Mouse (Mus musculus): ENCODE results near the gene Gm10961. TPM values are rescaled to one million over a fixed set of nuclear protein-coding genes. Genes with fewer than 3 reads are reported as not detected.
"Not testable (repeated sequence)": the region's sequence is repeated elsewhere in the genome, so short reads cannot be mapped to it uniquely, and the experiment has no call there.

Gene Gm10961
- polyA plus RNA-seq, 1 experiment from 2014 or later, result not detected

- 88% methylated on average over 3 of the region's 3 CpGs for WGBS
- H3K36me3 ChIP-seq (replicated peaks; ENCODE audit: control insufficient read depth, insufficient read depth), result no peaks in the 10 kb centered on the region
- no peaks in the 10 kb centered on the region for H3K4me1 ChIP-seq (replicated peaks; ENCODE audit: control insufficient read depth, insufficient read depth, low read length)
- DNase-seq (ENCODE audit: low spot score), result no peak
- H3K9ac ChIP-seq, result no peak overlapping the region
- no peak overlapping the region for H3K27ac ChIP-seq
- H3K27me3 ChIP-seq (ENCODE audit: control insufficient read depth, insufficient read depth, low read length), result no peaks in the 10 kb centered on the region
- H3K9me3 ChIP-seq (ENCODE audit: control insufficient read depth, low read length), result no peaks in the 10 kb centered on the region
- H3K4me2 ChIP-seq (replicated peaks), result no peak overlapping the region
- ATAC-seq (ENCODE audit: low FRiP score), result no peak
- no peak overlapping the region for H3K4me3 ChIP-seq (replicated peaks; ENCODE audit: low read length)
Measured at GRCm38 (mm10) chr3:107646947-107647346, 15.8 kb downstream of the Gm10961 start.

- H3K27me3 ChIP-seq (ENCODE audit: control insufficient read depth, insufficient read depth, low read length); H3K27ac ChIP-seq; DNase-seq (ENCODE audit: low spot score); H3K9me3 ChIP-seq (ENCODE audit: control insufficient read depth, low read length); H3K4me2 ChIP-seq (replicated peaks); H3K4me3 ChIP-seq (replicated peaks; ENCODE audit: low read length); H3K4me1 ChIP-seq (replicated peaks; ENCODE audit: control insufficient read depth, insufficient read depth, low read length); H3K36me3 ChIP-seq (replicated peaks; ENCODE audit: control insufficient read depth, insufficient read depth); H3K9ac ChIP-seq; ATAC-seq (ENCODE audit: low FRiP score): not testable (repeated sequence)
- 83% methylated on average over 5 of the region's 5 CpGs for WGBS
Measured at GRCm38 (mm10) chr3:107650276-107650675, 19.2 kb downstream of the Gm10961 start.

- Histone ChIP-seq H3K27ac (no peak overlapping the region), H3K27me3 (ENCODE audit: control insufficient read depth, insufficient read depth, low read length) (no peaks in the 10 kb centered on the region), H3K4me2 (replicated peaks) (no peak overlapping the region), H3K9me3 (ENCODE audit: control insufficient read depth, low read length) (no peaks in the 10 kb centered on the region), H3K9ac (no peak overlapping the region), H3K4me1 (replicated peaks; ENCODE audit: control insufficient read depth, insufficient read depth, low read length) (no peaks in the 10 kb centered on the region), H3K4me3 (replicated peaks; ENCODE audit: low read length) (no peak overlapping the region), H3K36me3 (replicated peaks; ENCODE audit: control insufficient read depth, insufficient read depth) (peaks cover 10% of the 10 kb centered on the region; the same call in 1 of the 2 replicates)
- 98% methylated on average over 3 of the region's 3 CpGs for WGBS
- DNase-seq (ENCODE audit: low spot score), result no peak
- ATAC-seq (ENCODE audit: low FRiP score), result no peak
Measured at GRCm38 (mm10) chr3:107652968-107653367, 21.8 kb downstream of the Gm10961 start.

GRCm38 (mm10) chr3:107654861-107655260, 23.7 kb downstream of the Gm10961 start:
- no peaks in the 10 kb centered on the region for H3K4me1 ChIP-seq (replicated peaks; ENCODE audit: control insufficient read depth, insufficient read depth, low read length)
- peaks cover 23% of the 10 kb centered on the region for H3K36me3 ChIP-seq (replicated peaks; ENCODE audit: control insufficient read depth, insufficient read depth)
- H3K27me3 ChIP-seq (ENCODE audit: control insufficient read depth, insufficient read depth, low read length), result no peaks in the 10 kb centered on the region
- 87% methylated on average over 3 of the region's 3 CpGs for WGBS
- no peak overlapping the region for H3K9ac ChIP-seq
- H3K9me3 ChIP-seq (ENCODE audit: control insufficient read depth, low read length), result no peaks in the 10 kb centered on the region
- no peak overlapping the region for H3K4me3 ChIP-seq (replicated peaks; ENCODE audit: low read length)
- no peak for ATAC-seq (ENCODE audit: low FRiP score)
- H3K27ac ChIP-seq, result no peak overlapping the region
- no peak overlapping the region for H3K4me2 ChIP-seq (replicated peaks)
- DNase-seq (ENCODE audit: low spot score), result no peak

- no peak overlapping the region for H3K27ac ChIP-seq
- no peaks in the 10 kb centered on the region for H3K9me3 ChIP-seq (ENCODE audit: control insufficient read depth, low read length)
- H3K36me3 ChIP-seq (replicated peaks; ENCODE audit: control insufficient read depth, insufficient read depth), result peaks cover 30% of the 10 kb centered on the region
- DNase-seq (ENCODE audit: low spot score) (no peak), ATAC-seq (ENCODE audit: low FRiP score) (no peak)
- WGBS, result 82% methylated on average over 3 of the region's 3 CpGs
- no peak overlapping the region for H3K9ac ChIP-seq
- no peak overlapping the region for H3K4me3 ChIP-seq (replicated peaks; ENCODE audit: low read length)
- no peaks in the 10 kb centered on the region for H3K4me1 ChIP-seq (replicated peaks; ENCODE audit: control insufficient read depth, insufficient read depth, low read length)
- H3K27me3 ChIP-seq (ENCODE audit: control insufficient read depth, insufficient read depth, low read length), result no peaks in the 10 kb centered on the region
- H3K4me2 ChIP-seq (replicated peaks), result no peak overlapping the region
Measured at GRCm38 (mm10) chr3:107655491-107655890, 24.4 kb downstream of the Gm10961 start.

- no peak for ATAC-seq (ENCODE audit: low FRiP score)
- H3K4me3 ChIP-seq (replicated peaks; ENCODE audit: low read length), result no peak overlapping the region
- H3K27ac ChIP-seq, result no peak overlapping the region
- no peaks in the 10 kb centered on the region for H3K27me3 ChIP-seq (ENCODE audit: control insufficient read depth, insufficient read depth, low read length)
- no peaks in the 10 kb centered on the region for H3K9me3 ChIP-seq (ENCODE audit: control insufficient read depth, low read length)
- H3K4me2 ChIP-seq (replicated peaks), result no peak overlapping the region
- H3K9ac ChIP-seq, result no peak overlapping the region
- no peaks in the 10 kb centered on the region for H3K4me1 ChIP-seq (replicated peaks; ENCODE audit: control insufficient read depth, insufficient read depth, low read length)
- peaks cover 36% of the 10 kb centered on the region for H3K36me3 ChIP-seq (replicated peaks; ENCODE audit: control insufficient read depth, insufficient read depth)
- 95% methylated on average over 2 of the region's 2 CpGs for WGBS
- no peak for DNase-seq (ENCODE audit: low spot score)
Measured at GRCm38 (mm10) chr3:107656151-107656550, 25.0 kb downstream of the Gm10961 start.

GRCm38 (mm10) chr3:107656888-107657287, 25.8 kb downstream of the Gm10961 start:
- 84% methylated on average over 4 of the region's 4 CpGs for WGBS
- no peak for ATAC-seq (ENCODE audit: low FRiP score)
- Histone ChIP-seq H3K36me3 (replicated peaks; ENCODE audit: control insufficient read depth, insufficient read depth) (peaks cover 44% of the 10 kb centered on the region), H3K4me3 (replicated peaks; ENCODE audit: low read length) (no peak overlapping the region), H3K4me2 (replicated peaks) (no peak overlapping the region), H3K9me3 (ENCODE audit: control insufficient read depth, low read length) (no peaks in the 10 kb centered on the region), H3K4me1 (replicated peaks; ENCODE audit: control insufficient read depth, insufficient read depth, low read length) (no peaks in the 10 kb centered on the region), H3K27ac (no peak overlapping the region), H3K9ac (no peak overlapping the region), H3K27me3 (ENCODE audit: control insufficient read depth, insufficient read depth, low read length) (no peaks in the 10 kb centered on the region)
- DNase-seq (ENCODE audit: low spot score), result no peak

GRCm38 (mm10) chr3:107659000-107659399, 27.9 kb downstream of the Gm10961 start:
- no peak for DNase-seq (ENCODE audit: low spot score)
- Histone ChIP-seq H3K9me3 (ENCODE audit: control insufficient read depth, low read length) (no peaks in the 10 kb centered on the region), H3K9ac (no peak overlapping the region), H3K27ac (no peak overlapping the region), H3K4me3 (replicated peaks; ENCODE audit: low read length) (no peak overlapping the region), H3K4me2 (replicated peaks) (no peak overlapping the region), H3K4me1 (replicated peaks; ENCODE audit: control insufficient read depth, insufficient read depth, low read length) (no peaks in the 10 kb centered on the region), H3K27me3 (ENCODE audit: control insufficient read depth, insufficient read depth, low read length) (no peaks in the 10 kb centered on the region), H3K36me3 (replicated peaks; ENCODE audit: control insufficient read depth, insufficient read depth) (peaks cover 65% of the 10 kb centered on the region)
- WGBS, result 87% methylated on average over 1 of the region's 1 CpGs
- no peak for ATAC-seq (ENCODE audit: low FRiP score)

- Histone ChIP-seq H3K27ac (no peak overlapping the region), H3K4me1 (replicated peaks; ENCODE audit: control insufficient read depth, insufficient read depth, low read length) (no peaks in the 10 kb centered on the region), H3K27me3 (ENCODE audit: control insufficient read depth, insufficient read depth, low read length) (no peaks in the 10 kb centered on the region), H3K9ac (no peak overlapping the region), H3K4me3 (replicated peaks; ENCODE audit: low read length) (no peak overlapping the region), H3K36me3 (replicated peaks; ENCODE audit: control insufficient read depth, insufficient read depth) (peaks cover 100% of the 10 kb centered on the region), H3K9me3 (ENCODE audit: control insufficient read depth, low read length) (no peaks in the 10 kb centered on the region), H3K4me2 (replicated peaks) (no peak overlapping the region)
- WGBS, result 96% methylated on average over 1 of the region's 1 CpGs
- DNase-seq (ENCODE audit: low spot score), result no peak
- no peak for ATAC-seq (ENCODE audit: low FRiP score)
Measured at GRCm38 (mm10) chr3:107664641-107665040, 33.5 kb downstream of the Gm10961 start.

GRCm38 (mm10) chr3:107667426-107667825, 36.3 kb downstream of the Gm10961 start:
- peaks cover 97% of the 10 kb centered on the region for H3K36me3 ChIP-seq (replicated peaks; ENCODE audit: control insufficient read depth, insufficient read depth)
- no peaks in the 10 kb centered on the region for H3K27me3 ChIP-seq (ENCODE audit: control insufficient read depth, insufficient read depth, low read length)
- no peak overlapping the region for H3K4me2 ChIP-seq (replicated peaks)
- H3K9ac ChIP-seq, result no peak overlapping the region
- H3K27ac ChIP-seq, result no peak overlapping the region
- H3K9me3 ChIP-seq (ENCODE audit: control insufficient read depth, low read length), result no peaks in the 10 kb centered on the region
- H3K4me1 ChIP-seq (replicated peaks; ENCODE audit: control insufficient read depth, insufficient read depth, low read length), result no peaks in the 10 kb centered on the region
- 91% methylated on average over 6 of the region's 6 CpGs for WGBS
- H3K4me3 ChIP-seq (replicated peaks; ENCODE audit: low read length), result no peak overlapping the region
- ATAC-seq (ENCODE audit: low FRiP score) (no peak), DNase-seq (ENCODE audit: low spot score) (no peak)

Data from hindbrain, embryonic 14.5 days (tissue).